Mouse (Mus musculus) MEL (cell line): ENCODE data around the gene Slu7. TPM values are rescaled to one million over a fixed set of nuclear protein-coding genes. Genes with fewer than 3 reads are reported as not detected.

Experiments
- DNase-seq: peaks from one replicate; pipeline ENCODE4 v3.0.0; 2011; ENCODE audit warnings: low read depth, low spot score
- H3K27ac ChIP-seq: 2 replicates; pipeline ENCODE4 v1.5.1; 2012; ENCODE audit warnings: low read depth, mild to moderate bottlenecking, control low read depth, low read length, moderate library complexity; ENCODE audit not compliant: control insufficient read depth
- H3K27me3 ChIP-seq, 2 experiments: fragments of 150-350 bp in 1 of 2; sonication (generic) in 1 of 2; 2 replicates each; pipeline ENCODE4 v1.6.1; 2012; ENCODE audit warnings: low read length in 2 of 2, mild to moderate bottlenecking in 2 of 2, improper control_type of control experiment in 1 of 2, moderate library complexity in 1 of 2; ENCODE audit not compliant: insufficient read depth in 2 of 2, control insufficient read depth in 1 of 2
- H3K36me3 ChIP-seq, 2 experiments: 2 replicates each; pipeline ENCODE4 v1.6.1; 2012 to 2014; ENCODE audit warnings: low read length in 2 of 2, improper control_type of control experiment in 1 of 2, inconsistent platforms in 1 of 2, mild to moderate bottlenecking in 1 of 2; ENCODE audit not compliant: insufficient read depth in 2 of 2, control insufficient read depth in 1 of 2
- H3K4me1 ChIP-seq, 2 experiments: fragments of 150-350 bp in 1 of 2; sonication (generic) in 1 of 2; 2 replicates each; pipeline ENCODE4 v1.6.1; 2012; ENCODE audit warnings: low read length in 2 of 2, improper control_type of control experiment in 1 of 2, mild to moderate bottlenecking in 1 of 2; ENCODE audit not compliant: insufficient read depth in 2 of 2, control insufficient read depth in 1 of 2
- H3K4me3 ChIP-seq, 2 experiments: fragments of 150-350 bp in 1 of 2; sonication (generic) in 1 of 2; 2 replicates each; pipeline ENCODE4 v1.5.1; 2012; ENCODE audit warnings: low read depth in 2 of 2, low read length in 2 of 2, mild to moderate bottlenecking in 2 of 2, moderate library complexity in 2 of 2, control low read depth in 1 of 2, improper control_type of control experiment in 1 of 2; ENCODE audit not compliant: control insufficient read depth in 1 of 2, insufficient read depth in 1 of 2
- H3K79me2 ChIP-seq: 2 replicates; pipeline ENCODE4 v1.6.1; 2012; ENCODE audit warnings: mild to moderate bottlenecking, low read length, moderate library complexity; ENCODE audit not compliant: control insufficient read depth, poor library complexity, insufficient read depth
- H3K9ac ChIP-seq: 2 replicates; pipeline ENCODE4 v1.6.1; 2012; ENCODE audit warnings: low read depth, mild to moderate bottlenecking, control low read depth, low read length, moderate library complexity; ENCODE audit not compliant: control insufficient read depth, poor library complexity, severe bottlenecking
- H3K9me3 ChIP-seq: fragments of 150-350 bp; sonication (generic); replicated peaks from 2 replicates; pipeline ENCODE4 v1.6.1; 2012; ENCODE audit warnings: mild to moderate bottlenecking, low read length, improper control_type of control experiment, moderate library complexity; ENCODE audit not compliant: insufficient read depth
- BHLHE40 ChIP-seq: IDR thresholded peaks from 2 replicates; pipeline ENCODE4 v1.6.1; 2012; ENCODE audit warnings: low read depth, mild to moderate bottlenecking, inconsistent platforms, low read length, improper control_type of control experiment, borderline replicate concordance
- CHD2 ChIP-seq: IDR thresholded peaks from 2 replicates; pipeline ENCODE4 v1.6.1; 2011; ENCODE audit warnings: low read length, improper control_type of control experiment
- CTCF ChIP-seq, 3 experiments: IDR thresholded peaks in 2 of 3; conservative IDR thresholded peaks in 1 of 3; 2 replicates each; pipeline ENCODE4 v1.5.1; 2011 to 2012; ENCODE audit warnings: low read length in 3 of 3, low read depth in 2 of 3, mild to moderate bottlenecking in 2 of 3, improper control_type of control experiment in 1 of 3, inconsistent platforms in 1 of 3, mixed read lengths in 1 of 3, moderate library complexity in 1 of 3; ENCODE audit not compliant: control insufficient read depth in 1 of 3, insufficient read depth in 1 of 3, poor library complexity in 1 of 3, severe bottlenecking in 1 of 3
- E2F4 ChIP-seq: IDR thresholded peaks from 2 replicates; pipeline ENCODE4 v1.6.1; 2011; ENCODE audit warnings: low read depth, low read length, improper control_type of control experiment, borderline replicate concordance
- ELF1 ChIP-seq: IDR thresholded peaks from 2 replicates; pipeline ENCODE4 v1.6.1; 2014; ENCODE audit warnings: low read depth, mild to moderate bottlenecking, inconsistent platforms, low read length, improper control_type of control experiment, moderate library complexity
- EP300 ChIP-seq, 2 experiments: IDR thresholded peaks; 2 replicates each; pipeline ENCODE4 v1.6.1; 2011; ENCODE audit warnings: improper control_type of control experiment in 2 of 2, low read length in 2 of 2, low read depth in 1 of 2, mild to moderate bottlenecking in 1 of 2
- ETS1 ChIP-seq: IDR thresholded peaks from 2 replicates; pipeline ENCODE4 v1.6.1; 2012; ENCODE audit warnings: low read depth, mild to moderate bottlenecking, inconsistent platforms, low read length, improper control_type of control experiment, moderate library complexity
- GATA1 ChIP-seq: IDR thresholded peaks from 2 replicates; pipeline ENCODE4 v1.6.1; 2011; ENCODE audit warnings: low read depth, low read length, improper control_type of control experiment
- HCFC1 ChIP-seq: IDR thresholded peaks from 2 replicates; pipeline ENCODE4 v1.6.1; 2012; ENCODE audit warnings: low read depth, mild to moderate bottlenecking, inconsistent platforms, low read length, improper control_type of control experiment, moderate library complexity
- JUND ChIP-seq: IDR thresholded peaks from 2 replicates; pipeline ENCODE4 v1.6.1; 2011; ENCODE audit warnings: low read depth, mild to moderate bottlenecking, improper control_type of control experiment, low read length
- KAT2A ChIP-seq: conservative IDR thresholded peaks from 2 replicates; pipeline ENCODE4 v1.6.1; 2012; ENCODE audit warnings: low read depth, low read length, improper control_type of control experiment, inconsistent platforms
- MAX ChIP-seq: IDR thresholded peaks from 2 replicates; pipeline ENCODE4 v1.6.1; 2011; ENCODE audit warnings: low read length, improper control_type of control experiment
- MAZ ChIP-seq: IDR thresholded peaks from 2 replicates; pipeline ENCODE4 v1.6.1; 2012; ENCODE audit warnings: low read depth, mild to moderate bottlenecking, inconsistent platforms, low read length, improper control_type of control experiment
- MEF2A ChIP-seq: IDR thresholded peaks from 2 replicates; pipeline ENCODE4 v1.6.1; 2014; ENCODE audit warnings: low read depth, mild to moderate bottlenecking, inconsistent platforms, low read length, improper control_type of control experiment; ENCODE audit not compliant: poor library complexity, insufficient replicate concordance, severe bottlenecking; ENCODE audit errors: extremely low read depth
- MXI1 ChIP-seq: IDR thresholded peaks from 2 replicates; pipeline ENCODE4 v1.6.1; 2011; ENCODE audit warnings: mild to moderate bottlenecking, low read depth, low read length, improper control_type of control experiment
- MYB ChIP-seq: IDR thresholded peaks from 2 replicates; pipeline ENCODE4 v1.6.1; 2011; ENCODE audit warnings: mild to moderate bottlenecking, low read depth, low read length, improper control_type of control experiment
- MYC ChIP-seq: IDR thresholded peaks from 2 replicates; pipeline ENCODE4 v1.6.1; 2011; ENCODE audit warnings: low read depth, mild to moderate bottlenecking, low read length, improper control_type of control experiment, moderate library complexity
- NELFE ChIP-seq: IDR thresholded peaks from 2 replicates; pipeline ENCODE4 v1.6.1; 2011; ENCODE audit warnings: low read depth, low read length, improper control_type of control experiment
- NRF1 ChIP-seq: IDR thresholded peaks from 2 replicates; pipeline ENCODE4 v1.6.1; 2014; ENCODE audit warnings: low read depth, mild to moderate bottlenecking, inconsistent platforms, low read length, improper control_type of control experiment, moderate library complexity; ENCODE audit not compliant: poor library complexity, insufficient read depth, severe bottlenecking
- POLR2A ChIP-seq, 2 experiments: IDR thresholded peaks; 2 replicates each; pipeline ENCODE4 v1.6.1; 2011 to 2012; ENCODE audit warnings: low read length in 2 of 2, mild to moderate bottlenecking in 2 of 2, control low read depth in 1 of 2, improper control_type of control experiment in 1 of 2, low read depth in 1 of 2, moderate library complexity in 1 of 2; ENCODE audit not compliant: control insufficient read depth in 1 of 2, insufficient read depth in 1 of 2, poor library complexity in 1 of 2
- POLR2AphosphoS5 ChIP-seq: IDR thresholded peaks from 2 replicates; pipeline ENCODE4 v1.6.1; 2012; ENCODE audit warnings: low read depth, borderline replicate concordance, mild to moderate bottlenecking, inconsistent platforms, low read length, moderate library complexity, mixed read lengths
- RAD21 ChIP-seq: IDR thresholded peaks from 2 replicates; pipeline ENCODE4 v1.6.1; 2011; ENCODE audit warnings: mild to moderate bottlenecking, low read depth, low read length, improper control_type of control experiment
- RCOR1 ChIP-seq: IDR thresholded peaks from 2 replicates; pipeline ENCODE4 v1.6.1; 2012; ENCODE audit warnings: low read depth, mild to moderate bottlenecking, inconsistent platforms, low read length, improper control_type of control experiment
- SIN3A ChIP-seq: IDR thresholded peaks from 2 replicates; pipeline ENCODE4 v1.6.1; 2012; ENCODE audit warnings: low read length, improper control_type of control experiment, inconsistent platforms
- SMC3 ChIP-seq: IDR thresholded peaks from 2 replicates; pipeline ENCODE4 v1.6.1; 2011; ENCODE audit warnings: low read depth, low read length, improper control_type of control experiment
- TAL1 ChIP-seq: IDR thresholded peaks from 2 replicates; pipeline ENCODE4 v1.6.1; 2012; ENCODE audit warnings: mild to moderate bottlenecking, inconsistent platforms, low read length, moderate library complexity, mixed read lengths
- TBP ChIP-seq: IDR thresholded peaks from 2 replicates; pipeline ENCODE4 v1.8.0; 2011; ENCODE audit warnings: low read depth, low read length, improper control_type of control experiment
- TCF12 ChIP-seq: IDR thresholded peaks from 2 replicates; pipeline ENCODE4 v1.6.1; 2014; ENCODE audit warnings: low read depth, mild to moderate bottlenecking, inconsistent platforms, low read length, improper control_type of control experiment, moderate library complexity
- UBTF ChIP-seq: IDR thresholded peaks from 2 replicates; pipeline ENCODE4 v1.6.1; 2012; ENCODE audit warnings: low read depth, mild to moderate bottlenecking, inconsistent platforms, low read length, improper control_type of control experiment, moderate library complexity, borderline replicate concordance; ENCODE audit not compliant: insufficient read depth
- USF1 ChIP-seq: IDR thresholded peaks from 2 replicates; pipeline ENCODE4 v1.6.1; 2014; ENCODE audit warnings: low read depth, mild to moderate bottlenecking, inconsistent platforms, low read length, improper control_type of control experiment, moderate library complexity
- USF2 ChIP-seq, 2 experiments: IDR thresholded peaks; 2 replicates each; pipeline ENCODE4 v1.6.1; 2011 to 2012; ENCODE audit warnings: improper control_type of control experiment in 2 of 2, low read length in 2 of 2, borderline replicate concordance in 1 of 2, inconsistent platforms in 1 of 2, low read depth in 1 of 2, mild to moderate bottlenecking in 1 of 2; ENCODE audit not compliant: insufficient read depth in 1 of 2
- ZC3H11A ChIP-seq: IDR thresholded peaks from 2 replicates; pipeline ENCODE4 v1.6.1; 2012; ENCODE audit warnings: low read depth, mild to moderate bottlenecking, inconsistent platforms, low read length, improper control_type of control experiment
- ZKSCAN1 ChIP-seq: IDR thresholded peaks from 2 replicates; pipeline ENCODE4 v1.6.1; 2012; ENCODE audit warnings: low read depth, mild to moderate bottlenecking, inconsistent platforms, low read length, improper control_type of control experiment, moderate library complexity
- ZMIZ1 ChIP-seq: IDR thresholded peaks from 2 replicates; pipeline ENCODE4 v1.6.1; 2012; ENCODE audit warnings: low read depth, mild to moderate bottlenecking, inconsistent platforms, low read length, improper control_type of control experiment, moderate library complexity
- ZNF384 ChIP-seq: IDR thresholded peaks from 2 replicates; pipeline ENCODE4 v1.6.1; 2012; ENCODE audit warnings: low read depth, mild to moderate bottlenecking, inconsistent platforms, low read length, improper control_type of control experiment
- polyA plus RNA-seq, 2 experiments: library from polyadenylated mRNA; stranded (reverse) in 1 of 2; unstranded in 1 of 2; fragments of >175 nt in 1 of 2; fragments of >200 nt in 1 of 2; gene quantifications; 2 replicates each; pipeline versions ENCODE4 v1.2.1 to v1.2.4; 2012; ENCODE audit warnings: low replicate concordance in 2 of 2, low read depth in 1 of 2; ENCODE audit not compliant: insufficient read length in 2 of 2, insufficient read depth in 1 of 2, missing spikeins in 1 of 2
- total RNA-seq: library from RNA; depleted of rRNA; stranded (reverse); fragments of 300-350 nt; gene quantifications from 2 replicates; pipeline ENCODE4 v1.2.3, GENCODE M21; 2012; rRNA removed

Gene Slu7
- total RNA-seq: 40.5 and 46.0 TPM in 2 replicates
- 100 to 1,000 TPM in 1 of 2 experiments, 10 to 100 TPM in 1; 41.6 to 149 TPM for polyA plus RNA-seq

DNA sequence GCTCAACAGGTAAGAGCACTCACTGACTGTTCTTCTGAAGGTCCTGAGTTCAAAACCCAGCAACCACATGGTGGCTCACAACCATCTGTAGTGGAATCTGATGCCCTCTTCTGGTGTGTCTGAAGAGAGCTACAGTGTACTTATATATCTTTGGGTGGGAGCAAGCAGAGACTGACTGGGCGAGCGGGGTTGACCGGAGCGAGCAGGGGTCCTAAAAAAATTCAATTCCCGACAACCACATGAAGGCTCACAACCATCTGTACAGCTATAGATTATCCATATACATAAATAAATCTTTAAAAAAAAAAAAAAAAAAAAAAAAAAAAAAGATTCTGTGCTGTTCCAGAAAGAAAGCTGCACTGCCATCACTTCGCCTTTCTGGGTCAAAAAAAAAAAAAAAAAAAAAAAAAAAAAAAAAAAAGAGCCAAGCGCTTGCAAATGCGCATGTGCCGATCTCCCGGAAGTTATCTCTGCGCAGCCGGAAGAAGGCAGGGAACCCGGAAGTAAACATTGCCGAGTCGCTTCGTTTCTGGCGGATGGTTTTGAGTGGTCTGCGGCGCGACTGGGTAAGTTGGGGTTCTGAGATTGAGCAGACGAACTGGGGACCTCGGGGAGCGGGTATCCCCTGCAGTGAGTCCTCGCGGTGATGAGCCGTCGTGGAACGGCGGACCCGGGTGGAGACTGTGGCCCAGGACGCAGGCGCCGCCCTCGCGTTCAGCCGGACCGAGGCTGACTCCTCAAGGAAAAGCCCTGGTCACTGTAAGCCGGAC is at the start of gene Slu7:
TSS of gene Slu7 (plus strand) at position 491 of the 770 bp plus-strand sequence.
- H3K27ac ChIP-seq: peak within 1 kb of the TSS; percentile 8
- H3K4me3 ChIP-seq: peak within 1 kb of the TSS; percentile 76 to 95
- H3K79me2 ChIP-seq: peaks cover 13% of the 10 kb centered on the region
- H3K9ac ChIP-seq: peak within 1 kb of the TSS; percentile 69
- H3K36me3 ChIP-seq: peaks cover 0 to 4% of the 10 kb centered on the region in 2 experiments; a peak in 2 of 4 replicates
- peaks cover 2 to 4% of the 10 kb centered on the region in 2 experiments; a peak in 2 of 4 replicates for H3K4me1 ChIP-seq
- H3K9me3 ChIP-seq: no peaks in the 10 kb centered on the region
- H3K27me3 ChIP-seq: no peaks in the 10 kb centered on the region
- DNase-seq: peak; percentile 93
- no peak for TF ChIP-seq RAD21
- peak in 1 of 2 experiments; percentile 72; a peak in 2 of 4 replicates for TF ChIP-seq POLR2A (IDR thresholded peaks at IDR 0.05; ENCODE audit: control insufficient read depth in 1 of 2, insufficient read depth in 1 of 2, low read depth in 1 of 2, low read length in 2 of 2, poor library complexity in 1 of 2)
- TF ChIP-seq ZKSCAN1: peak; percentile 78; the same call in 1 of the 2 replicates
- no peak for TF ChIP-seq MEF2A
- TF ChIP-seq SMC3: no peak
- TF ChIP-seq E2F4: no peak
- no peak for TF ChIP-seq UBTF
- TF ChIP-seq MYC: 0 out of 2 replicates have a peak, but pooled peaks have one; percentile 27
- TF ChIP-seq MAX: peak; percentile 63; the same call in 1 of the 2 replicates
- no peak for TF ChIP-seq USF1
- peak; percentile 95 for TF ChIP-seq HCFC1
- TF ChIP-seq MAZ: no peak
- TF ChIP-seq ZC3H11A: no peak
- TF ChIP-seq RCOR1: no peak
- TF ChIP-seq MYB: no peak
- TF ChIP-seq TBP: peak; percentile 67
- TF ChIP-seq NELFE: peak; percentile 71
- no peak for TF ChIP-seq USF2 (IDR thresholded peaks at IDR 0.05; ENCODE audit: borderline replicate concordance in 1 of 2, insufficient read depth in 1 of 2, low read depth in 1 of 2, low read length in 2 of 2)
- peak; percentile 82 for TF ChIP-seq KAT2A
- no peak for TF ChIP-seq POLR2AphosphoS5
- no peak for TF ChIP-seq EP300 (IDR thresholded peaks at IDR 0.05; ENCODE audit: low read depth in 1 of 2, low read length in 2 of 2)
- no peak for TF ChIP-seq BHLHE40
- TF ChIP-seq CTCF (IDR thresholded peaks at IDR 0.05 in 2 of 3, conservative IDR thresholded peaks at IDR 0.05 in 1 of 3; ENCODE audit: control insufficient read depth in 1 of 3, insufficient read depth in 1 of 3, low read depth in 2 of 3, low read length in 3 of 3, poor library complexity in 1 of 3, severe bottlenecking in 1 of 3): 0 out of 6 replicates have a peak, but pooled peaks of 1 of the 3 experiments have one; percentile 5
- TF ChIP-seq MXI1: peak; percentile 86
- TF ChIP-seq SIN3A: peak; percentile 98
- peak; percentile 79 for TF ChIP-seq NRF1
- TF ChIP-seq TAL1: no peak
- peak; percentile 99 for TF ChIP-seq ZNF384
- TF ChIP-seq JUND: no peak
- TF ChIP-seq TCF12: 0 out of 2 replicates have a peak, but pooled peaks have one; percentile 24
- TF ChIP-seq ZMIZ1: 0 out of 2 replicates have a peak, but pooled peaks have one; percentile 38
- no peak for TF ChIP-seq GATA1
- no peak for TF ChIP-seq CHD2
- TF ChIP-seq ELF1: peak; percentile 98
- TF ChIP-seq ETS1: no peak
